Mouse (Mus musculus) CD4-positive naive resting alpha-beta T cell, adult 57 days (primary cell): ENCODE data around the gene Gm10376. TPM values are rescaled to one million over a fixed set of nuclear protein-coding genes. Genes with fewer than 3 reads are reported as not detected.

Experiments used
- total RNA-seq: library from RNA; stranded (reverse); gene quantifications from one replicate; pipeline ENCODE4 v1.2.4, GENCODE M21; 2023

Gene Gm10376
- total RNA-seq = not detected

GRCm38 (mm10) chr14:43015528-43015927 lies at the start of gene Gm10376:
Gene Gm10376, minus strand, starts transcription at chr14:43015628.

GRCm38 (mm10) chr14:42993524-42993923 lies 21.9 kb downstream of the Gm10376 start, which contains the start of gene Gm8082:
Gene Gm8082, minus strand, starts transcription at chr14:42993624.

Other genes with a start within 250 kb of the Gm10376 start
- gene Gm3015, start 246.8 kb downstream of the Gm10376 start, total RNA-seq = not detected
- gene Gm10377, start 217.6 kb downstream of the Gm10376 start, total RNA-seq = not detected
- gene Gm21977, start 162.2 kb downstream of the Gm10376 start, total RNA-seq = not detected
- gene Gm8082, start 22.0 kb downstream of the Gm10376 start, total RNA-seq = not detected
- gene Gm8094, start 61.0 kb upstream of the Gm10376 start, total RNA-seq = not detected
- gene Gm8104, start 85.0 kb upstream of the Gm10376 start, total RNA-seq = not detected
- gene Gm7233, start 164.2 kb upstream of the Gm10376 start, total RNA-seq = not detected
- not detected for gene Gm8122, start 219.7 kb upstream of the Gm10376 start, total RNA-seq
- not detected for gene Gm8126, start 243.0 kb upstream of the Gm10376 start, total RNA-seq